Mouse (Mus musculus): Measurements from ENCODE around the gene Phf21a.

- TF ChIP-seq POLR2A (IDR thresholded peaks at IDR 0.05; ENCODE audit: low read depth, low read length), result no peak
- no peak for TF ChIP-seq CTCF (IDR thresholded peaks at IDR 0.05; ENCODE audit: extremely low read depth, insufficient read length, insufficient replicate concordance, low read depth, low read length)
These were observed 81.3 kb downstream of the Phf21a start for GRCm38 (mm10) chr2:92174265-92174664.

Data from small intestine, adult 2 months (tissue).